Mouse (Mus musculus): ENCODE data around the gene Tnik. TPM values are rescaled to one million over a fixed set of nuclear protein-coding genes. Genes with fewer than 3 reads are reported as not detected.

The Tnik gene
- polyA plus RNA-seq, 1 experiment from 2014 or later: 37.8 TPM

DNA sequence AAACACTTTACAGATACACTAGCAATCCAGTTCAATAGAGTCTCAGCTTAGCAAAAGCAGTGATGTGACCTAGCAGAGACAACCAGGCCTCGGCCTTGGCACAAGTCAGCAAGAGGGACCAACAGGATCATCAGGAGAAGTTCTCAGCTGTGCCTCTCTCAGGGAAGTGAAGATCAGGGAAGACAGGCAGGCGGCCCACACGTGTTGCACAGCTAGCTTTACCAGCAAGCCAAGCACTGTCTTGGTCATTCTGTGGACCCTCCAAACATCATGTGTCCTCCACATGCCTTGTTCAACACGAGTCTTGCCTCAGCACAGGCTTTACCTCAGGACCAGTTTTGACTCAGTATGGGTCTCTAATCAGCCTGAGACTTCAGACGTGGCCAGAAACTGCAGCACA is 105.7 kb downstream of the Tnik start:
- Histone ChIP-seq H3K4me2 (no peak overlapping the region), H3K36me3 (replicated peaks) (no peaks in the 10 kb centered on the region), H3K4me1 (no peaks in the 10 kb centered on the region), H3K27me3 (no peaks in the 10 kb centered on the region), H3K9me3 (no peaks in the 10 kb centered on the region), H3K27ac (no peak overlapping the region), H3K4me3 (replicated peaks) (no peak overlapping the region), H3K9ac (no peak overlapping the region)
- no peak for ATAC-seq (ENCODE audit: low FRiP score)
- WGBS: 82% methylated on average over 5 of the region's 5 CpGs

DNA sequence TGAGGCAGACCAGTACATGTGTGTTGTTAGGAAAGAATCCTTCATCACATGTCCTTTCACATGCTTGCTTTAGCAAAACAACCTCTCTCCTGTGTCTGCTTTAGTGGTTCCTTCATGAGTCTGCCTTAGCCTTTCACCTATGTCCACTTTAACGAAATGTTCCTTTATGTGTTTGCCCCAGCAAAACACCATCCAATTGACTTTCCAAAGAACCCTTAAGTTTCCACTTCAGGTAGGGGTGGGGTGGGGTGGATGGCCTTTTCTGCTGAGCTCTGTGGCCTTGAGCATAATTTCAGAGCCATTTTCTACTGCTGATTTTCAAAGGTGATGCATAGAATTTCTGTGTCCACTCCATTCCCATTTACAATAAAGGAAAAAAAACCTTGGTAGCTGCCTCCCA is 106.3 kb downstream of the Tnik start:
- no peaks in the 10 kb centered on the region for H3K27me3 ChIP-seq
- 81% methylated on average over 1 of the region's 1 CpGs for WGBS
- H3K4me1 ChIP-seq: no peaks in the 10 kb centered on the region
- no peaks in the 10 kb centered on the region for H3K9me3 ChIP-seq
- no peak overlapping the region for H3K4me2 ChIP-seq
- no peak overlapping the region for H3K4me3 ChIP-seq (replicated peaks)
- H3K9ac ChIP-seq: no peak overlapping the region
- ATAC-seq (ENCODE audit: low FRiP score): no peak
- H3K36me3 ChIP-seq (replicated peaks): no peaks in the 10 kb centered on the region
- H3K27ac ChIP-seq: no peak overlapping the region

DNA sequence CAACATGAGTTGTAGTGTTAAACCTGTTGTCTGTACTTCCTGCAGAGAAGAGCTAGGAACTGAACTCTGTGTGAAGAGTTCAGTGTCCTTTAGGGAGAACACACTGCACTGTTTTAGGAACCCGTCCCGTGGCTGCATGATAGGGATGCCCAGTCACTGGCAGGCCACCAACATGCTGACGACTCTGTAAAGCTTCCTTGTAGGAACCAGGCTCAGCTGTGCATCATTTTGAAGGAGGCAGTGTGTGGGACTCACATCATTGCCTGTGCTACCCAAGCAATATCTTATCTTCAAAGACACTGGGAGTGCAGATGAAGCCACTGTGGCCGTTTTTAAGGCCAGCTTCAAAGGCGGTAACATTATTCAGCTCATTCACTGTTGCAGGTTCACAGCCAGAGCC is 106.7 kb downstream of the Tnik start:
- no peaks in the 10 kb centered on the region for H3K36me3 ChIP-seq (replicated peaks)
- no peak overlapping the region for H3K4me2 ChIP-seq
- 85% methylated on average over 5 of the region's 5 CpGs for WGBS
- H3K4me1 ChIP-seq: no peaks in the 10 kb centered on the region
- no peak overlapping the region for H3K27ac ChIP-seq
- H3K9me3 ChIP-seq: no peaks in the 10 kb centered on the region
- H3K9ac ChIP-seq: no peak overlapping the region
- ATAC-seq (ENCODE audit: low FRiP score): no peak
- H3K27me3 ChIP-seq: no peaks in the 10 kb centered on the region
- no peak overlapping the region for H3K4me3 ChIP-seq (replicated peaks)

DNA sequence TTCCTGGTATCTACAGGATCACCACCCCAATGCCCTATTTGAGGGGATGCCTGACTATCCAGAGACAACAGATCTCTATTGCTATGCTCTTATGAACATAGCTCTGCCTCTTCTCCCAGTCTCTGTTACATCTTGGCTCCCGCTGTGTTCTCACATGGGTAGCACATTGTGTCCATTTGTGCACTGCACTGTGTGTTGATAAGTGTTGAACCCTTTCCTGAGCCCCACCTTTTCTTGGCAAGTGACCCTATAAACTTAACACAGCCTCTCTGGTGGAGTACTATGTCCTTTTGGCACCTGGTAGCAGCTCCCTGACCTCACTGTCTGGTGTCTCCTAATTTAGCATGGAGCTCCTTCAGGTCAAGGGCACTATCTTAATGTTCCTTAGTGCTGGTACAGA is 108.6 kb downstream of the Tnik start:
- Histone ChIP-seq H3K9ac (no peak overlapping the region), H3K27me3 (no peaks in the 10 kb centered on the region), H3K36me3 (replicated peaks) (no peaks in the 10 kb centered on the region), H3K4me2 (no peak overlapping the region), H3K4me3 (replicated peaks) (no peak overlapping the region), H3K4me1 (no peaks in the 10 kb centered on the region), H3K9me3 (no peaks in the 10 kb centered on the region), H3K27ac (no peak overlapping the region)
- WGBS: 93% methylated on average over 1 of the region's 1 CpGs
- ATAC-seq (ENCODE audit: low FRiP score): no peak

DNA sequence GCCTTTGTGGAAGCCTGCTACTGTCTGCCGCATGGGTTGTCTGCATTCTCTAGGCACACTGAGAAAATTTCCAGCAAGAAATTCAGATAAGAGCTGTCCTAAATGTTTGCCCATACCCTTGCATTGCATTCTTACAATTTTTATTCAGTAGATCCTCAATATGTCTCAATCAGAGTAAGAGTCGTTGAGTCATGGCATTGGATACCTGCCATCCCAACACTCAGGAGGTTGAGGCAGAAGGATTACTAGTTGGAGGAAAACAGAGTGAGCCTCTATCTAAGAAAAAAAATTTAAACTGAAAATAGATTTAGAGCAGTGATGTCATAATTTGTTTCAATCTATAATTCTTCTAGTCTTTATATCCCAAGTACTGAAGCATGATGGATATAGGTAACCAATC is 109.4 kb downstream of the Tnik start:
- WGBS: 97% methylated on average over 2 of the region's 2 CpGs

DNA sequence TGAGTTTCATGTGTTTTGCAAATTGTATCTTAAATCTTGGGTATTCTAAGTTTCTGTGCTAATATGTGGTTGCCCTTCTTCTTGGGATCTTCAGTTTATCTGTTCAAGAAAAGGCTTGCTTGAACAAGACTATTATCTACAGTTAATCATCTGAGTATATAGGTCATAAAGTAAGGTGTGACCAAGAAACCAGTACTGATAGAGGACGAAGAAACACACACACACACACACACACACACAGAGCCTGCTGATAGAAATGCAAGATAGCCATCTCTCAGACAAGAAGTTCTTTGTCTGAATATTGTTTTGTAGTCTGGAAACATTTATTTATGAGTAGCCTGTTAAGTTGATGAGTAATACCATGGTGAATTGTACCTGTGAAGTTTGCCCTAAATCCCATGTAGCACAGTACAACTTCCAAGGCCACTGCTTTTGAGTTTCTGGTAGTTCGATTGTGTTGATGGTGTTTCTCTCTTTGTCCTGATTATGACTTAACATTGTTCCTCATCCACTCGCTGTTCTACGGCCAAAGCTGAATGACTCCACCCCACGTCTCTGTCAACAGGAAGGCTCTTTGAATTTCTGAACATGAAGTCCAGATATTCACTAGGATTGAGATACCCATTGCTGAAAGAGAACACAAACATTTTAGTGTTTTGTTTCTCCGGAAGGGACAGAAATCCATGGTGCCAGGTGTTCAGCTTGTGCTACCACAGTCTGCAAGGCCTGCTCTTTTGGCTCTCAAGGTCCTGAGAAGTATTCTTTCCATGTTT is 111.9 kb downstream of the Tnik start:
- H3K4me1 ChIP-seq: no peaks in the 10 kb centered on the region
- WGBS: 94% methylated on average over 6 of the region's 6 CpGs
- no peaks in the 10 kb centered on the region for H3K36me3 ChIP-seq (replicated peaks)
- no peak overlapping the region for H3K27ac ChIP-seq
- H3K27me3 ChIP-seq: no peaks in the 10 kb centered on the region
- no peak overlapping the region for H3K4me2 ChIP-seq
- no peaks in the 10 kb centered on the region for H3K9me3 ChIP-seq
- H3K9ac ChIP-seq: no peak overlapping the region
- H3K4me3 ChIP-seq (replicated peaks): no peak overlapping the region
- ATAC-seq (ENCODE audit: low FRiP score): no peak

More for the DNA sequence above, 109.4 kb downstream of the Tnik start:
- Histone ChIP-seq H3K27ac (no peak overlapping the region), H3K4me2 (no peak overlapping the region), H3K4me3 (replicated peaks) (no peak overlapping the region), H3K27me3 (no peaks in the 10 kb centered on the region), H3K9me3 (no peaks in the 10 kb centered on the region), H3K9ac (no peak overlapping the region), H3K4me1 (no peaks in the 10 kb centered on the region), H3K36me3 (replicated peaks) (no peaks in the 10 kb centered on the region)
- ATAC-seq (ENCODE audit: low FRiP score): no peak

DNA sequence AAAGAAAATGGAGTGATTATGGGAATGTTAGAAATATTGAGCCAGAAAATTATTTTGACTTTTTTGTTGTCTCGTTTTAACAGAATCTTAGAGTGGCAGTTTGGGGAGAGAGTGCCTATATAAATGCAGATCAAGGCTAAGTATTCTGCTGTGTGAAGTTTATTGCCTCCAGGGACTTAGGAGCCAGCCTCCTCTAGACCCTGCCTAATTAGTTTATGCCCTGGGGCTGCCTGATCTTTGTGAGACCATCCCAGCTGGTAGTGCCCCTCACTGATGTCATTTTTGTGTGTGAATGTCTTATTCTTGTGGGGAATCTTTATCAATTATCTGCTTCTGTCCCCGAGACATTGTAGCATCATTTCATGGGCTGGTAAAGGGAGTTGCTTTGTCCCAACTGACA is 117.2 kb downstream of the Tnik start:
- Histone ChIP-seq H3K4me1 (peaks cover 16% of the 10 kb centered on the region), H3K9me3 (no peaks in the 10 kb centered on the region), H3K4me2 (no peak overlapping the region), H3K4me3 (replicated peaks) (no peak overlapping the region), H3K27ac (no peak overlapping the region), H3K9ac (no peak overlapping the region), H3K27me3 (peaks cover 3% of the 10 kb centered on the region; the same call in 1 of the 2 replicates), H3K36me3 (replicated peaks) (no peaks in the 10 kb centered on the region)
- ATAC-seq (ENCODE audit: low FRiP score): no peak
- WGBS: 28% methylated on average over 2 of the region's 2 CpGs

DNA sequence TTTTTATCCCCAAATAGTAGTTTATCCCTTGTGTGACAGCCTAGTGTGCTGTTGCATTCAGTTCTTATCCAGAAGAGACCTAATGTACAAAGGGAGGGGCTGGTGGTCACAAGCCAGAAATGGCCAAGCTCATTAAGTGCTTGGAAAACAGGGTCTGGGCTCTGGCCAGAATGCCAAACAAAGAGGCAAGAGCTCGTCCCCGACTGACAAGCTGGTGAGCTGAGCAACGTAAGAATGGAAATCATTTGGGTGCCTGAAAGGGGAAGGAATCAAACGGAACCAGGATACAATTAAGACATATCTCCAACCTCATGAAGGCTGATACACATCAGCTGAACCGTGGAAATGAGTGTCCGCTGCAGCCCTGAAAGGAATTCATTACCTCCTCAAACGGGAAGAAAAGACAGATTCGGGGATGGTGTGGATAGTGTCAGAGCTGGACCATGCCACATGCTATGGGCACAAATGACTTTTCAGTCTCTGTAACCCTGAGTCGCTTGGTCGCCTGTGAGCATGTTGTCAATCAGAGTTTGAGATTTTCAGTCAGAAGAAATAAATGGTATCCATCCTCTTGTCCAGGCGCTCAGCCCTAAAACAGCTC is 120.6 kb downstream of the Tnik start:
- Histone ChIP-seq H3K4me1 (peaks cover 16% of the 10 kb centered on the region), H3K27ac (no peak overlapping the region), H3K4me2 (no peak overlapping the region), H3K4me3 (replicated peaks) (no peak overlapping the region), H3K27me3 (peaks cover 3% of the 10 kb centered on the region; the same call in 1 of the 2 replicates), H3K9ac (no peak overlapping the region), H3K36me3 (replicated peaks) (no peaks in the 10 kb centered on the region), H3K9me3 (no peaks in the 10 kb centered on the region)
- ATAC-seq (ENCODE audit: low FRiP score): no peak
- 43% methylated on average over 11 of the region's 11 CpGs for WGBS

DNA sequence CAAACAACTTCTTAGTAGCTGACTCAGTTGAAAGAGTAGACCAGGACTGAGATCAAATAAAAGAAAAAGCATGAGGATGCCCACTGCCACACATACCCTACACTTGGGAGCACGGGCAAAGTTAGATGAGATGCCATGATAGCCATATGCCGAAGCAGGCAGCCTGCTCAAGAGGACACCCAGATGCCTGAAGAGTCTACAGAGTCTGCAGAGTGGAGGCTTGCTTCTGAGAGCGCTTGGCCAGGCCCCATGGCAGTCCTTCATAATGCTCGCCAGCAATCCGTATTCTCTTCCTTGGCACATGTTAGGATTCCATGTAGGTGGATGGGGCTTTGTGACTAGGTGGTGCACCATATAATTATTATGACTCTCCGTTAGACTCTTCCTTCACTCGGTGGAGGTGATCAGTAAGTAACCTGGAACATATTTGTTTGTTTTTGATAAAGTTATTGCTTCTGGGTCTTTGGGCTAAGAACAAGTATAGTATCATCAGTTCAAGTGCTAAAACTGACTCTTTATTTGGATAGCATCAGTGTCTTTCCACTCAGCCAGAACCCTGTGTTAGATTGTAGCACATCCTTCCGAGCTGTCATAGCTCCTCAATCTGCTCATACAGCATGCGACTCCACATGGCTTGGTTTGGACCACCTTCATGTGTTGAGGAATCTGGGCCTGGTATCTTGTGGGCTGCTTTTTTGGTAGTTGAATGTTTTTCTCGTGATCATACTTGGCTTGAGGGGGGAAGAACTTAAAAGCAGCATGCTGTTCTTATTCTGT is 122.4 kb downstream of the Tnik start:
- no peak overlapping the region for H3K9ac ChIP-seq
- H3K36me3 ChIP-seq (replicated peaks): no peaks in the 10 kb centered on the region
- no peak overlapping the region for H3K4me3 ChIP-seq (replicated peaks)
- no peak overlapping the region for H3K27ac ChIP-seq
- WGBS: 93% methylated on average over 10 of the region's 10 CpGs
- H3K4me2 ChIP-seq: no peak overlapping the region
- peaks cover 16% of the 10 kb centered on the region for H3K4me1 ChIP-seq
- ATAC-seq (ENCODE audit: low FRiP score): no peak
- H3K9me3 ChIP-seq: no peaks in the 10 kb centered on the region
- peaks cover 3% of the 10 kb centered on the region; the same call in 1 of the 2 replicates for H3K27me3 ChIP-seq

DNA sequence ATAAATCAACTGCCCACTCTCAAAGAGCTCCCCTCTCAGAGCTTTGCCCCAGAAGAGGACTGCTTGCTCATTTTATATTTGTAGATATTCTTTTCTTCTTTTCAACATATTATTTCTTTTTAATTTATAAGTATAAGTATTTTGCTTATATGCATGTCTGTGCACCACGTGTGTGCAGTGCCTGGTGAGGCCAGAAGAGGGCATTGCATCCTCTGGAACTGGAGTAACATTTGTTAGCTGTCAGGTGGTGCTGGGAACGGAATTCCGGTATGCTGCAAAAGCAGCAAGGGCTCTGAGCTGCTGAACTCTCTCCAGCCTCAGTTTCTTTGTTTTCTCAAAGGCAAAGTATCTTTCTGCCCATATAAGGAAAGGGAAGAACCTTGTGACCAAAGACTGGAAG is 125.5 kb downstream of the Tnik start:
- Histone ChIP-seq H3K9me3 (no peaks in the 10 kb centered on the region), H3K27me3 (no peaks in the 10 kb centered on the region), H3K9ac (no peak overlapping the region), H3K4me3 (replicated peaks) (no peak overlapping the region), H3K4me2 (no peak overlapping the region), H3K4me1 (peaks cover 6% of the 10 kb centered on the region; the same call in 1 of the 2 replicates), H3K36me3 (replicated peaks) (no peaks in the 10 kb centered on the region), H3K27ac (no peak overlapping the region)
- ATAC-seq (ENCODE audit: low FRiP score): no peak
- 82% methylated on average over 3 of the region's 3 CpGs for WGBS

DNA sequence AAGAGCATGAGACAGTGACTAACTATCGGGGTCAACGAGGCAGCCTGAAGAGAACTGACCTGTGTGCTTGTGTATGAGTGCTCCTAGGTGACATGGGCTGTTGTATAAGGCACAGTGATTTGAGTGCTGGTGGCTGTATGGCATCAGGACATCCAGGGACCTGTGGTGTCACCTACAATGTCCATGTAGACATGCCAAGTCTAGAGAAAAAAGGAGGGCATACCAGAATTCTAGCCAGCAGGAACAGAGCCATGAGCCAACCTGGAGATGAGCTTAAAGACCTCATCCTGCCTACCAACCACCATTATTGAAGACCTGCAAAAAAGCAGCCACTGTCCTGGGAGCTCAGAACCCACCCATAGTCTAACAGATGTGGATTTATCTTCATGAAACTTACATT is 127.2 kb downstream of the Tnik start:
- H3K4me3 ChIP-seq (replicated peaks): no peak overlapping the region
- no peak overlapping the region for H3K4me2 ChIP-seq
- WGBS: 96% methylated on average over 2 of the region's 2 CpGs
- no peaks in the 10 kb centered on the region for H3K9me3 ChIP-seq
- no peak for ATAC-seq (ENCODE audit: low FRiP score)
- H3K36me3 ChIP-seq (replicated peaks): no peaks in the 10 kb centered on the region
- H3K27me3 ChIP-seq: no peaks in the 10 kb centered on the region
- no peak overlapping the region for H3K27ac ChIP-seq
- H3K4me1 ChIP-seq: no peaks in the 10 kb centered on the region
- H3K9ac ChIP-seq: no peak overlapping the region

DNA sequence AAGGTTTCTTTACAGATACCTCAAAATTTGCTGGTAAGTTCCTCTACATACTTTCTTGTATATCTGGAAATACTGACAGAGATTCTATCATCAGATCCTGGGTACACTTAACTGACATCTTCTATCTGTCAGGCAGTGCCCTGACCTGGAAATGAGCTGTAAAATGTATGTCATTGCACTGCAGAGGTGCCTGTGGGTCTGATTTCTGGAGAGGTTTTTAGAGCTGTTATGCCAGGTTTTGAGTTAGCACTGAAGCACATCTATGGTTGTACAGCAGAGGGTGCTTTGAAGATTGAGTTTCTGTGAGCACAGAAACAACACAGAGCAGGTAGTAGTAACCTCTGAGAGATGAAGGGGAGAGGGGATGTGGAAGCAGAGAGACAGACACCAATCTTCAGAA is 129.5 kb downstream of the Tnik start:
- H3K27ac ChIP-seq: no peak overlapping the region
- H3K36me3 ChIP-seq (replicated peaks): no peaks in the 10 kb centered on the region
- ATAC-seq (ENCODE audit: low FRiP score): no peak
- H3K4me1 ChIP-seq: no peaks in the 10 kb centered on the region
- H3K9ac ChIP-seq: no peak overlapping the region
- H3K4me2 ChIP-seq: no peak overlapping the region
- H3K27me3 ChIP-seq: no peaks in the 10 kb centered on the region
- H3K4me3 ChIP-seq (replicated peaks): no peak overlapping the region
- no peaks in the 10 kb centered on the region for H3K9me3 ChIP-seq

All from forebrain, embryonic 12.5 days (tissue).